Mouse (Mus musculus) liver, postnatal 0 days (tissue): ENCODE results near the gene Lrp3.

Experiments
- CTCF ChIP-seq: sonication (generic); IDR thresholded peaks from 2 replicates; pipeline ENCODE4 v1.5.1; 2016; ENCODE audit warnings: antibody characterized with exemption, low read depth
- EP300 ChIP-seq: IDR thresholded peaks from 2 replicates; pipeline ENCODE4 v1.6.1; 2016; ENCODE audit warnings: antibody characterized with exemption, low read depth, mild to moderate bottlenecking

DNA sequence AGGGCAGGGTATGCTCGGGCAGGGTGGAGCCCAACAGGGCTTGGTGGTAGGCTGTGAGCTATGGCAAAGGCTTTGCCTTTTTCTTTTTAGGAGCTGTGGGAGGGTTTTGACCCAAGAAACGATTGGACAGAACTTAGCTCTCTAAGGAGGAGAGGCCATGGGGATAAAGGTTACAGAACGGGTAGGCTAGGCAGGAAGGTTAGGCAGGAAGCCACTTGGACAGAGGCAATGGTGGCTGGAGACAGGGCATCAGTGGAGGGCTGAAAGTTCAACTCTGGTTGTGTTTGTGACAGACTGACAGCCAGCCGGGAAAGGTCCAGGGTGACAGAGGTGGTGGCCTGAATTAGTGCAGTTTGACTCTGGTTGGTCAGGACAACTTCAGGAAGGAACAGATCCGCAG lies 25.6 kb downstream of the Lrp3 start:
- TF ChIP-seq CTCF (no peak), EP300 (no peak)
